Mouse (Mus musculus): ENCODE results near the gene Ncapd2. TPM values are rescaled to one million over a fixed set of nuclear protein-coding genes. Genes with fewer than 3 reads are reported as not detected.

The Ncapd2 gene
- total and polyA plus RNA-seq, 3 experiments, result 79.6 to 301 (median 147) TPM

DNA sequence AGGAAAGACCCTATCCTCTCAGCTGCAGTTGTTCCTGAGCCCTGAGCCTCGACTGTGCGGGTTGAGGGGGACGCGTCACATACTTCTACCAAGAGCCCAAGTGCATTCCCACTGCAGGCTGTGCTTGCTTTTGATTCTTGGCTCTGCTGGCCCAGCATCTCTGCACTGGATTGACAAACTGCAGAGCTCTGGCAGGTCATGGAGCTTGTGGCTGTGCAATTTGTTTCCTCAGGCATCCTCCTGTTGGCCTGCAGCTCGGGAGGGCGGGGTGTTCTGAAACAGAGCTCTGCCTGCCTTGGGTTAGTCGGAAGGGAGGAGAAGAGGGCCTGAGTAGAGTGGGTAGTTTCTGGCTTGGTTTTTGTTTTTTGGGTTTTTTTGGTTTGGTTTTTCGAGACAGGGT, 49.1 kb downstream of the Ncapd2 start:
- dilution Hi-C loops (cut with MboI; ENCODE audit: extremely low pct_ligation_motif_present, extremely low pct_unique_long_range_greater_than_20kb, low sequenced_read_pairs), result no loop called here
- Histone ChIP-seq H3K9me3 (replicated peaks; ENCODE audit: low read length) (no peaks in the 10 kb centered on the region), H3K4me2 (ENCODE audit: insufficient read depth, low read depth, poor library complexity, severe bottlenecking) (no peak overlapping the region), H3K27ac (ENCODE audit: insufficient read depth, low read depth) (no peak overlapping the region), H3K9ac (ENCODE audit: insufficient read depth, low read depth) (no peak overlapping the region), H3K4me3 (replicated peaks in 1 of 3; ENCODE audit: low read depth in 2 of 3, low read length in 2 of 3, poor library complexity in 1 of 3) (no peak overlapping the region), H3K79me2 (replicated peaks; ENCODE audit: control insufficient read depth, extremely low read depth, insufficient read depth, poor library complexity, severe bottlenecking) (peaks cover 20% of the 10 kb centered on the region), H3K27me3 (replicated peaks) (no peaks in the 10 kb centered on the region), H3K36me3 (replicated peaks in 1 of 2; ENCODE audit: control insufficient read depth in 1 of 2, insufficient read depth in 1 of 2, low read length in 1 of 2) (peaks cover 61 to 75% of the 10 kb centered on the region in 2 experiments), H3K4me1 (ENCODE audit: control insufficient read depth in 1 of 2, insufficient read depth in 2 of 2) (peaks cover 8 to 28% of the 10 kb centered on the region in 2 experiments)
- TF ChIP-seq JUND (conservative IDR thresholded peaks at IDR 0.05; ENCODE audit: low read depth, low read length) (no peak), GABPA (IDR thresholded peaks at IDR 0.05; ENCODE audit: insufficient replicate concordance, low read depth, low read length) (no peak), JUN (IDR thresholded peaks at IDR 0.05; ENCODE audit: insufficient read depth, low read depth, low read length) (no peak), USF1 (IDR thresholded peaks at IDR 0.05; ENCODE audit: low read depth, low read length) (no peak), HCFC1 (IDR thresholded peaks at IDR 0.05; ENCODE audit: low read depth, low read length) (no peak), ETS1 (conservative IDR thresholded peaks at IDR 0.05; ENCODE audit: low read depth, low read length) (no peak), ELF1 (IDR thresholded peaks at IDR 0.05; ENCODE audit: low read depth, low read length) (no peak), IRF4 (IDR thresholded peaks at IDR 0.05; ENCODE audit: low read depth, low read length) (no peak), MAZ (IDR thresholded peaks at IDR 0.05; ENCODE audit: low read depth, low read length) (no peak), RCOR1 (conservative IDR thresholded peaks at IDR 0.05; ENCODE audit: low read depth, low read length) (no peak), USF2 (conservative IDR thresholded peaks at IDR 0.05; ENCODE audit: low read depth, low read length) (no peak), CHD2 (IDR thresholded peaks at IDR 0.05; ENCODE audit: low read length) (no peak), NRF1 (IDR thresholded peaks at IDR 0.05; ENCODE audit: low read depth, low read length) (no peak), RAD21 (IDR thresholded peaks at IDR 0.05; ENCODE audit: low read depth, low read length) (no peak), E2F4 (IDR thresholded peaks at IDR 0.05; ENCODE audit: insufficient replicate concordance, low read depth, low read length) (no peak), ZMIZ1 (IDR thresholded peaks at IDR 0.05; ENCODE audit: low read depth, low read length) (no peak), CHD1 (IDR thresholded peaks at IDR 0.05; ENCODE audit: low read depth, low read length) (no peak)
- in situ Hi-C loops (cut with MboI; ENCODE audit: low pct_ligation_motif_present, low pct_unique_long_range_greater_than_20kb, low sequenced_read_pairs), result no loop called here
- DNase-seq (ENCODE audit: extremely low read depth), result no peak

- Histone ChIP-seq H3K27ac (ENCODE audit: insufficient read depth, low read depth) (no peak overlapping the region), H3K36me3 (replicated peaks in 1 of 2; ENCODE audit: control insufficient read depth in 1 of 2, insufficient read depth in 1 of 2, low read length in 1 of 2) (peaks cover 83 to 93% of the 10 kb centered on the region in 2 experiments)
- dilution Hi-C loops (cut with MboI; ENCODE audit: extremely low pct_ligation_motif_present, extremely low pct_unique_long_range_greater_than_20kb, low sequenced_read_pairs), result no loop called here
Measured at GRCm38 (mm10) chr6:125139747-125140146, 51.8 kb downstream of the Ncapd2 start.

More at GRCm38 (mm10) chr6:125139747-125140146, 51.8 kb downstream of the Ncapd2 start:
- TF ChIP-seq MAZ (IDR thresholded peaks at IDR 0.05; ENCODE audit: low read depth, low read length) (no peak), JUN (IDR thresholded peaks at IDR 0.05; ENCODE audit: insufficient read depth, low read depth, low read length) (no peak), IRF4 (IDR thresholded peaks at IDR 0.05; ENCODE audit: low read depth, low read length) (no peak), RAD21 (IDR thresholded peaks at IDR 0.05; ENCODE audit: low read depth, low read length) (no peak), CHD1 (IDR thresholded peaks at IDR 0.05; ENCODE audit: low read depth, low read length) (no peak), KAT2A (IDR thresholded peaks at IDR 0.05; ENCODE audit: insufficient replicate concordance, low read length) (no peak), MAFK (IDR thresholded peaks at IDR 0.05; ENCODE audit: insufficient replicate concordance, low read length) (no peak), POLR2AphosphoS2 (IDR thresholded peaks at IDR 0.05; ENCODE audit: low read depth, low read length) (no peak)
- no peaks in the 10 kb centered on the region for H3K9me3 ChIP-seq (replicated peaks; ENCODE audit: low read length)
- no peak overlapping the region for H3K9ac ChIP-seq (ENCODE audit: insufficient read depth, low read depth)
- H3K79me2 ChIP-seq (replicated peaks; ENCODE audit: control insufficient read depth, extremely low read depth, insufficient read depth, poor library complexity, severe bottlenecking), result peaks cover 18% of the 10 kb centered on the region
- no peaks in the 10 kb centered on the region for H3K27me3 ChIP-seq (replicated peaks)
- H3K4me2 ChIP-seq (ENCODE audit: insufficient read depth, low read depth, poor library complexity, severe bottlenecking), result no peak overlapping the region
- H3K4me3 ChIP-seq (replicated peaks in 1 of 3; ENCODE audit: low read depth in 2 of 3, low read length in 2 of 3, poor library complexity in 1 of 3), result no peak overlapping the region
- in situ Hi-C loops (cut with MboI; ENCODE audit: low pct_ligation_motif_present, low pct_unique_long_range_greater_than_20kb, low sequenced_read_pairs), result no loop called here
- no peak for DNase-seq (ENCODE audit: extremely low read depth)
- peaks cover 0 to 25% of the 10 kb centered on the region in 2 experiments; a peak in 2 of 4 replicates for H3K4me1 ChIP-seq (ENCODE audit: control insufficient read depth in 1 of 2, insufficient read depth in 2 of 2)

All from CH12.LX (cell line).